Mouse (Mus musculus): ENCODE results near the gene Ccdc51. TPM values are rescaled to one million over a fixed set of nuclear protein-coding genes. Genes with fewer than 3 reads are reported as not detected.

Gene Ccdc51
- polyA plus RNA-seq, 1 experiment from 2014 or later = 9.1 TPM

DNA sequence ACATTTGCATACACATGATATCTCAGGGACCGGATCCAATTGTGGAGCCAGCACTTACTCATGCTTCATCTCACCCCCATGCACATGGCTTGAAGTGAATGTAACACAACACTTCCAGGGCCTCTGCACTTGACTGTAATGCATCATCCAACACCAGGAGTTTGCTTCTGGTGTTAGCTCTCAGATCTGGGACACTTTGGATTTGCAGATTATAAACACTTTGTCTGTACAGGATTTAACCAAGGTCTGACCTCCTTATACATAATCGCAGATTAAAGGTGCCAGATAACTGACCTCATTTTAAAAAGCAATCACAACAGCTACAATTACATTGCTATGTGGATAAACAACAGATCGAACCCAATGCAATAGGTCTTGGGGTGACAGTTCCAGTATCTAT is 1.8 kb upstream of the Ccdc51 start:
- TF ChIP-seq EP300 (IDR thresholded peaks at IDR 0.05; ENCODE audit: low read depth) (no peak), CTCF (IDR thresholded peaks at IDR 0.05; ENCODE audit: low read depth) (no peak)
- Histone ChIP-seq H3K9me3 (ENCODE audit: low read length) (no peaks in the 10 kb centered on the region), H3K9ac (replicated peaks) (no peak overlapping the region), H3K27me3 (ENCODE audit: insufficient read depth, low read length) (no peaks in the 10 kb centered on the region), H3K27ac (ENCODE audit: low read depth) (no peak overlapping the region), H3K4me2 (ENCODE audit: low read depth, low read length) (peak overlapping the region; percentile 77; the same call in 1 of the 2 replicates), H3K36me3 (replicated peaks; ENCODE audit: insufficient read depth, low read length) (no peaks in the 10 kb centered on the region; the same call in 1 of the 2 replicates), H3K4me3 (ENCODE audit: low read depth, low read length) (no peak overlapping the region), H3K4me1 (ENCODE audit: insufficient read depth) (peaks cover 19% of the 10 kb centered on the region)
- ATAC-seq = no peak
- DNase-seq = no peak
- 80% methylated on average over 3 of the region's 3 CpGs for WGBS (ENCODE audit: insufficient replicate concordance)

DNA sequence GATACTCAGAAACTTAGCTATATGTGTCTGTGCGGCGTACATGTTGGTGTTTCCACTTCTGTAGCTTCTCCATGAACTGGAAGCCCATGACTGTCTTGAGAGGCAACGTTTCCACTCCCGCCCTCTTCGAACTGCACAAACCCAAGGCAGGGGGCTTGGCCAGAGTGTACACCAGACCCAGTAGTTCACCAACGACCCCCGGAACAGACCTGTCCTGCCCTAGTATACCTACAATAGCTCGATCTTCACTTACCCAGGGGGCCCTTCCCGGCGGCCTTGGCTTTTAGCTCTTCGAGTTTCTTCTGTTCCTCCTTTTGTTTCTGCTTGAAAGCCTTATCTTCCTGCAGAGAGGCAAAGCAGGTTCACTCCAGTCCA is 557 bp upstream of the Ccdc51 start:
- peak overlapping the region; percentile 77 for H3K4me2 ChIP-seq (ENCODE audit: low read depth, low read length)
- H3K27ac ChIP-seq (ENCODE audit: low read depth) = peak overlapping the region; percentile 73
- H3K9me3 ChIP-seq (ENCODE audit: low read length) = no peaks in the 10 kb centered on the region
- H3K4me3 ChIP-seq (ENCODE audit: low read depth, low read length) = peak overlapping the region; percentile 70
- no peaks in the 10 kb centered on the region; the same call in 1 of the 2 replicates for H3K36me3 ChIP-seq (replicated peaks; ENCODE audit: insufficient read depth, low read length)
- H3K9ac ChIP-seq (replicated peaks) = peak overlapping the region; percentile 83
- no peak for DNase-seq
- H3K27me3 ChIP-seq (ENCODE audit: insufficient read depth, low read length) = no peaks in the 10 kb centered on the region
- peak; percentile 8; the same call in 1 of the 2 replicates for ATAC-seq
- TF ChIP-seq EP300 (IDR thresholded peaks at IDR 0.05; ENCODE audit: low read depth) (no peak), CTCF (IDR thresholded peaks at IDR 0.05; ENCODE audit: low read depth) (no peak)
- 3% methylated on average over 11 of the region's 11 CpGs for WGBS (ENCODE audit: insufficient replicate concordance)
- peaks cover 19% of the 10 kb centered on the region for H3K4me1 ChIP-seq (ENCODE audit: insufficient read depth)

- Histone ChIP-seq H3K27me3 (ENCODE audit: insufficient read depth, low read length) (no peaks in the 10 kb centered on the region), H3K36me3 (replicated peaks; ENCODE audit: insufficient read depth, low read length) (no peaks in the 10 kb centered on the region; the same call in 1 of the 2 replicates), H3K9me3 (ENCODE audit: low read length) (no peaks in the 10 kb centered on the region), H3K27ac (ENCODE audit: low read depth) (no peak overlapping the region), H3K4me1 (ENCODE audit: insufficient read depth) (peaks cover 20% of the 10 kb centered on the region), H3K4me3 (ENCODE audit: low read depth, low read length) (no peak overlapping the region), H3K4me2 (ENCODE audit: low read depth, low read length) (no peak overlapping the region), H3K9ac (replicated peaks) (no peak overlapping the region)
- TF ChIP-seq EP300 (IDR thresholded peaks at IDR 0.05; ENCODE audit: low read depth) = no peak
- TF ChIP-seq CTCF (IDR thresholded peaks at IDR 0.05; ENCODE audit: low read depth) = peak; percentile 67
- WGBS (ENCODE audit: insufficient replicate concordance) = 33% methylated on average over 2 of the region's 2 CpGs
- DNase-seq (no peak), ATAC-seq (no peak)
These were observed 2.6 kb downstream of the Ccdc51 start for GRCm38 (mm10) chr9:109084922-109085321.

- peaks cover 13% of the 10 kb centered on the region for H3K4me1 ChIP-seq (ENCODE audit: insufficient read depth)
- no peaks in the 10 kb centered on the region for H3K9me3 ChIP-seq (ENCODE audit: low read length)
- ATAC-seq (no peak), DNase-seq (peak; percentile 12)
- no peak overlapping the region for H3K4me2 ChIP-seq (ENCODE audit: low read depth, low read length)
- TF ChIP-seq CTCF (IDR thresholded peaks at IDR 0.05; ENCODE audit: low read depth) (peak; percentile 69), EP300 (IDR thresholded peaks at IDR 0.05; ENCODE audit: low read depth) (no peak)
- H3K36me3 ChIP-seq (replicated peaks; ENCODE audit: insufficient read depth, low read length) = peaks cover 8% of the 10 kb centered on the region; the same call in 1 of the 2 replicates
- WGBS (ENCODE audit: insufficient replicate concordance) = 25% methylated on average over 5 of the region's 5 CpGs
- no peak overlapping the region for H3K4me3 ChIP-seq (ENCODE audit: low read depth, low read length)
- no peak overlapping the region for H3K27ac ChIP-seq (ENCODE audit: low read depth)
- no peak overlapping the region for H3K9ac ChIP-seq (replicated peaks)
- H3K27me3 ChIP-seq (ENCODE audit: insufficient read depth, low read length) = no peaks in the 10 kb centered on the region
These were observed 5.7 kb downstream of the Ccdc51 start for GRCm38 (mm10) chr9:109087987-109088386.

DNA sequence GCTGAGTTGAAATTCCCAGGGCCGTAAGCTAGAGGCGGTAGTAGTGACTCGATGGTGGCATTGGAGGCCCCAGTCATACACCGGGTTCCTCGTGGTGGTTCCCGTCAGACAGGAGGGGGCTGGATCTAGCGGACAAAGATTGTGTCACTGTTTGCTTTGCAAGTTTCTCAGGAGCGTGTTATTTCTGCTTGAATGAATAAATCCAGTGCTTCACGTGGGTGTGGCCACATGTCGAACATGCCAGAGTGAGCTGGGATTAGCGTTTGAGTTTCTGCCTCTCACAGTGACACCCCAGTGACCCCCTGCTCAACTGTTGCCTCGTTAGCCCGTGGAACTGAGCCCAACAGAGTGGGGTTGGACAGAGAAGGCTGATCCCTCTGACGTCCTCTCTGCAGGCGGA is 8.2 kb downstream of the Ccdc51 start:
- Histone ChIP-seq H3K4me2 (ENCODE audit: low read depth, low read length) (0 out of 2 replicates have a peak overlapping the region, but pooled peaks have one; percentile 4), H3K4me3 (ENCODE audit: low read depth, low read length) (no peak overlapping the region), H3K9ac (replicated peaks) (no peak overlapping the region), H3K36me3 (replicated peaks; ENCODE audit: insufficient read depth, low read length) (peaks cover 8% of the 10 kb centered on the region; the same call in 1 of the 2 replicates), H3K4me1 (ENCODE audit: insufficient read depth) (peaks cover 17% of the 10 kb centered on the region), H3K27ac (ENCODE audit: low read depth) (peak overlapping the region; percentile 29), H3K27me3 (ENCODE audit: insufficient read depth, low read length) (peaks cover 15% of the 10 kb centered on the region), H3K9me3 (ENCODE audit: low read length) (no peaks in the 10 kb centered on the region)
- TF ChIP-seq CTCF (IDR thresholded peaks at IDR 0.05; ENCODE audit: low read depth) (no peak), EP300 (IDR thresholded peaks at IDR 0.05; ENCODE audit: low read depth) (no peak)
- WGBS (ENCODE audit: insufficient replicate concordance) = 65% methylated on average over 15 of the region's 15 CpGs
- ATAC-seq (no peak), DNase-seq (no peak)

- H3K36me3 ChIP-seq (replicated peaks; ENCODE audit: insufficient read depth, low read length) = peaks cover 8% of the 10 kb centered on the region; the same call in 1 of the 2 replicates
- DNase-seq (no peak), ATAC-seq (no peak)
- TF ChIP-seq CTCF (IDR thresholded peaks at IDR 0.05; ENCODE audit: low read depth) (no peak), EP300 (IDR thresholded peaks at IDR 0.05; ENCODE audit: low read depth) (no peak)
- H3K4me3 ChIP-seq (ENCODE audit: low read depth, low read length) = no peak overlapping the region
- H3K4me1 ChIP-seq (ENCODE audit: insufficient read depth) = peaks cover 17% of the 10 kb centered on the region
- no peak overlapping the region for H3K4me2 ChIP-seq (ENCODE audit: low read depth, low read length)
- 93% methylated on average over 8 of the region's 8 CpGs for WGBS (ENCODE audit: insufficient replicate concordance)
- no peak overlapping the region for H3K9ac ChIP-seq (replicated peaks)
- peaks cover 29% of the 10 kb centered on the region for H3K27me3 ChIP-seq (ENCODE audit: insufficient read depth, low read length)
- H3K9me3 ChIP-seq (ENCODE audit: low read length) = no peaks in the 10 kb centered on the region
- H3K27ac ChIP-seq (ENCODE audit: low read depth) = no peak overlapping the region
These were observed 9.5 kb downstream of the Ccdc51 start for GRCm38 (mm10) chr9:109091802-109092201.
